Mouse (Mus musculus) adrenal gland, adult 18-20 months (tissue): Measurements from ENCODE around the gene Gm5134. TPM values are rescaled to one million over a fixed set of nuclear protein-coding genes. Genes with fewer than 3 reads are reported as not detected.

Experiments
- DNase-seq, 2 experiments: peaks; one replicate each; pipeline ENCODE4 v3.0.0; 2021 to 2022; ENCODE audit warnings: low spot score in 2 of 2
- microRNA-seq, 2 experiments: library from miRNA; unstranded; fragments of <30 nt; microRNA quantifications; one replicate each; pipeline ENCODE4 v1.2.0; 2021; ENCODE audit warnings: borderline number of aligned reads in 2 of 2
- total RNA-seq, 2 experiments: library from RNA; stranded (reverse); gene quantifications; 1 replicate in 1 of 2; 2 replicates in 1 of 2; pipeline ENCODE4 v1.2.3; 2021

Gene Gm5134
- total RNA-seq, 2 experiments from 2014 or later, result not detected

GRCm38 (mm10) chr10:76031511-76032401 lies 77.4 kb downstream of the Gm5134 start:
- DNase-seq, result no peak

DNA sequence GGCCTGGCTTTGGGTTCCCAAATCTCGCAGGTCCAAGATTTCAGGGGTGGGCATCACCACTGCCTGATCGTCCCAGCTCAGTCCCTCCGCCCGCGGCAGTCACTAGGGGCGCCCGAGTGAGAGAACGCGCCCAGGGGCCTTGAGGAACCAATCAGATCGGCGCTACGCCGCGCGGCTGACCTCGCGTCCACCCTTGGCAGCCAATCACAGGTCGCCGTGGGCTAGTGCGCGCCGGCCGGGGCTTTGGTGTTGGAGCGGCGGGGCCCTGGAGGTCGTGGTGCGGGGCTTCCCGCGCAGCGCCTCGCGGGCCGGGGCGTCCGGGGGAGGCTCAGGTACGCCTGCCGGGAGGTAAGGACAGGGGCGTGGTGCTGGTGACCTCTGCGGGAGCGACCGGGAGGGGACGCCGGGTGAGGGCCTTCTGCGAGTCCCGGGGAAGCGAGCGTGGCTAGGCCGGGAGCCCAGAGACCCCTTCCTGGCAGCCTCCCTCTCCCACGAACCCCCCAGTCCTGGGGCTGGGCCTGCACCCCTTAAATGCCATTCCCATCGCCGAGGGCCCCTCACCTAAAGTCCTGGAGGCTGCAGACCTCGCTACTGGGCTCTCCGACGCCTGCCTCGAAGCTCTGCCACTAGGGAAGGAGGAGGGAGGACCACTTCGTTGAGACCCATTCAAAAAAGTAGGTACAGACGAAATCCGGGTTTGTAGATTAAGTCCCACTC lies 78.2 kb downstream of the Gm5134 start, which contains the start of gene Zfp280b:
TSS of gene Zfp280b (plus strand) at position 249 of the 717 bp plus-strand sequence.
- peak; percentile 91 to 93 for DNase-seq

DNA sequence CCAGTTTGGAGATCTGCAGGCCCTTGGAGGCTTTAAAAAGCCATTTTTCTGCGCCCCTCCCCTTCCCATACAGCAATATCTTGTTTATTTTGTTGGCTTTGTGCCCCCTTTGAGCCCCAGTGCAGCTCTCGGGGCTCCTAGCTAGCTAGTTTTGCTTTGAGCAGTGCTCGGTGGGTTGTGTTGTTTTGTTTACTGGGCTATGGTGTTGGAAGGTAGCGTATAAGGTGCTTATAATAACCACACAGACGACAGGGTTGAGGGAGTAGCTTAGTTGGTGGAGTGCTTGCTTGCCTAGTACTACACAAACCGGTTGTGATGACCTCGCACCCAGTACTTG lies 78.8 kb downstream of the Gm5134 start:
- DNase-seq, result no peak

GRCm38 (mm10) chr10:76034001-76034600 lies 79.8 kb downstream of the Gm5134 start:
- DNase-seq, result no peak

GRCm38 (mm10) chr10:76035277-76035676 lies 81.0 kb downstream of the Gm5134 start:
- DNase-seq, result no peak

GRCm38 (mm10) chr10:76036962-76037361 lies 82.6 kb downstream of the Gm5134 start:
- DNase-seq, result no peak

- no peak for DNase-seq
These were observed 91.0 kb downstream of the Gm5134 start for GRCm38 (mm10) chr10:76045343-76045742.

- no peak for DNase-seq
These were observed 92.4 kb downstream of the Gm5134 start for GRCm38 (mm10) chr10:76046754-76047153.

- DNase-seq, result no peak
These were observed 93.0 kb downstream of the Gm5134 start for GRCm38 (mm10) chr10:76047182-76047869.

DNA sequence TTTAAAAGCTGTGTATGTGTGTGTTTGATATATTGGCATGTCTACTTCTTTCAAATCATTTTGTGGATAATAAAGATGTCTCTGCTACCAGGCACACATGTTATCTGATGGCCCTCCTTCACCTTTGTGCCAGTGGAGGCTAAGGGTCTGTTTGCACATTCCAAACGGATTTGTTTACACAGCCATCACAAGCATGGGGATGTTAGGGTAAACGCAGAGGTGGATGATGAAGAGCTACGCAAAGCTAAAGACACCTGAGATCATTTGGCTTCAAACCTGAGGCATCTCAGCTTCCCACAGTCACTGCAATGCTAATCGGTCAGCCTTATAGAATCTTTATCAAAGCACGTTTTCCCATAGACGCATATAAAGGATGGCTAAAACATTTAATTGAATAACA lies 94.7 kb downstream of the Gm5134 start:
- DNase-seq, result no peak

GRCm38 (mm10) chr10:76051860-76052259 lies 97.5 kb downstream of the Gm5134 start:
- DNase-seq, result no peak

Small RNA genes lying within 50 kb of the gene (microRNA-seq; reads per million reads assigned to microRNA genes)
- 0 reads per million in 2 experiments for gene Mir6409

Other genes with a start within 250 kb of the Gm5134 start
- gene Cabin1, start 190.2 kb upstream of the Gm5134 start, total RNA-seq, result 10 to 100 TPM; 25.8 to 32.3 TPM
- gene Ddt, start 181.1 kb upstream of the Gm5134 start, total RNA-seq, result 100 to 1,000 TPM; 137 to 153 TPM
- not detected for gene Gm20441, start 173.6 kb upstream of the Gm5134 start, total RNA-seq
- gene Gstt3, start 173.1 kb upstream of the Gm5134 start, total RNA-seq, result 10 to 100 TPM; 19.5 to 30.6 TPM
- gene Gstt1, start 155.9 kb upstream of the Gm5134 start, total RNA-seq, result 10 to 100 TPM; 57.9 to 82.4 TPM
- not detected for gene Gstt4, start 132.0 kb upstream of the Gm5134 start, total RNA-seq
- 10 to 100 TPM; 25.5 to 31.1 TPM for gene Gstt2, start 117.1 kb upstream of the Gm5134 start, total RNA-seq
- gene Mif, start 94.3 kb upstream of the Gm5134 start, total RNA-seq, result 100 to 1,000 TPM; 221 to 268 TPM
- gene Derl3, start 61.1 kb upstream of the Gm5134 start, total RNA-seq, result 1 to 10 TPM; 1.4 to 2.3 TPM
- 10 to 100 TPM; 64.4 to 70.6 TPM for gene Smarcb1, start 32.9 kb upstream of the Gm5134 start, total RNA-seq
- 1,000 to 10,000 TPM in 1 of 2 experiments, 100 to 1,000 TPM in 1; 918 to 1,521 TPM for gene Chchd10, start 21.4 kb upstream of the Gm5134 start, total RNA-seq
- gene Mmp11, start 18.0 kb upstream of the Gm5134 start, total RNA-seq, result 1 to 10 TPM; 5.4 to 5.7 TPM
- gene Gm867, start 13.8 kb upstream of the Gm5134 start, total RNA-seq, result under 1 TPM; 0.63 to 0.64 TPM
- not detected for gene Vpreb3, start 11.5 kb upstream of the Gm5134 start, total RNA-seq
- 1 to 10 TPM; 5.8 to 6.9 TPM for gene Zfp280b, start 78.1 kb downstream of the Gm5134 start, total RNA-seq
- not detected for gene Slc5a4b, start 156.4 kb downstream of the Gm5134 start, total RNA-seq
- gene Slc5a4a, start 192.9 kb downstream of the Gm5134 start, total RNA-seq, result not detected